Mouse (Mus musculus) hindbrain, embryonic 11.5 days (tissue): ENCODE measurements around the gene Errfi1. TPM values are rescaled to one million over a fixed set of nuclear protein-coding genes. Genes with fewer than 3 reads are reported as not detected.

Experiments
- ATAC-seq: fragments of 200-750 bp; cut with Nextera tagmentation; 2 replicates; pipeline ENCODE4 v1.8.0; 2017; ENCODE audit warnings: mild to moderate bottlenecking, moderate TSS enrichment, moderate library complexity; ENCODE audit not compliant: low FRiP score
- DNase-seq: peaks from one replicate; pipeline ENCODE4 v3.0.0-alpha.2; 2015; ENCODE audit warnings: low spot score
- H3K27ac ChIP-seq: fragments of 300-500 bp; sonication (generic); 2 replicates; pipeline ENCODE4 v1.5.1; 2014; ENCODE audit warnings: mild to moderate bottlenecking, low read depth, low read length
- H3K27me3 ChIP-seq: fragments of 300-500 bp; sonication (generic); 2 replicates; pipeline ENCODE4 v1.6.1; 2014; ENCODE audit warnings: mild to moderate bottlenecking, low read length, moderate library complexity, mixed read lengths; ENCODE audit not compliant: control insufficient read depth, insufficient read depth
- H3K36me3 ChIP-seq: fragments of 300-500 bp; sonication (generic); 2 replicates; pipeline ENCODE4 v1.6.1; 2014; ENCODE audit warnings: mild to moderate bottlenecking, low read length, moderate library complexity, mixed read lengths; ENCODE audit not compliant: control insufficient read depth, insufficient read depth
- H3K4me1 ChIP-seq: fragments of 300-500 bp; sonication (generic); replicated peaks from 2 replicates; pipeline ENCODE4 v1.6.1; 2014; ENCODE audit warnings: low read length, mixed read lengths; ENCODE audit not compliant: control insufficient read depth, insufficient read depth
- H3K4me2 ChIP-seq: fragments of 300-500 bp; sonication (generic); replicated peaks from 2 replicates; pipeline ENCODE4 v1.6.1; 2014; ENCODE audit warnings: mild to moderate bottlenecking, low read depth, low read length
- H3K4me3 ChIP-seq: fragments of 300-500 bp; sonication (generic); 2 replicates; pipeline ENCODE4 v1.5.1; 2014; ENCODE audit warnings: low read depth, low read length
- H3K9ac ChIP-seq: fragments of 300-500 bp; sonication (generic); 2 replicates; pipeline ENCODE4 v1.6.1; 2014; ENCODE audit warnings: low read depth, low read length
- H3K9me3 ChIP-seq: fragments of 300-500 bp; sonication (generic); 2 replicates; pipeline ENCODE4 v1.6.1; 2016; ENCODE audit warnings: low read length; ENCODE audit not compliant: control insufficient read depth
- WGBS: fragments of 180-500 bp; shearing (Covaris S2); extraction: QIAGEN DNeasy Blood & Tissue Kit; methylation state at CpG from one replicate; pipeline ENCODE4 v1.1.7; 2014; 5-methylcytosine and 5-hydroxymethylcytosine counted together
- polyA plus RNA-seq: library from polyadenylated mRNA; unstranded; fragments of >200 nt; fragmentation: Nextera tagmentation; extraction: Ambion mirVana; gene quantifications from 2 replicates; pipeline ENCODE4 v1.2.1, GENCODE M21; 2014

The Errfi1 gene
- polyA plus RNA-seq, 1 experiment from 2014 or later: 34.0 TPM

- ATAC-seq (no peak), DNase-seq (no peak)
- 93% methylated on average over 12 of the region's 12 CpGs for WGBS
- no peaks in the 10 kb centered on the region for H3K27me3 ChIP-seq
- no peak overlapping the region for H3K4me3 ChIP-seq
- no peaks in the 10 kb centered on the region for H3K9me3 ChIP-seq
- H3K4me1 ChIP-seq: no peaks in the 10 kb centered on the region
- H3K4me2 ChIP-seq: no peak overlapping the region
- no peak overlapping the region for H3K9ac ChIP-seq
- H3K27ac ChIP-seq: no peak overlapping the region
- no peaks in the 10 kb centered on the region for H3K36me3 ChIP-seq
These were observed 16.8 kb upstream of the Errfi1 start for GRCm38 (mm10) chr4:150836961-150837360.

GRCm38 (mm10) chr4:150837458-150837857 lies 16.3 kb upstream of the Errfi1 start:
- Histone ChIP-seq H3K9me3 (no peaks in the 10 kb centered on the region), H3K36me3 (no peaks in the 10 kb centered on the region), H3K27ac (no peak overlapping the region), H3K27me3 (no peaks in the 10 kb centered on the region), H3K9ac (no peak overlapping the region), H3K4me2 (no peak overlapping the region), H3K4me1 (no peaks in the 10 kb centered on the region), H3K4me3 (no peak overlapping the region)
- no peak for DNase-seq
- 94% methylated on average over 6 of the region's 6 CpGs for WGBS
- ATAC-seq: no peak

GRCm38 (mm10) chr4:150842045-150842444 lies 11.7 kb upstream of the Errfi1 start:
- WGBS: 84% methylated on average over 5 of the region's 5 CpGs
- no peaks in the 10 kb centered on the region for H3K36me3 ChIP-seq
- no peaks in the 10 kb centered on the region for H3K27me3 ChIP-seq
- no peaks in the 10 kb centered on the region for H3K4me1 ChIP-seq
- no peak overlapping the region for H3K4me2 ChIP-seq
- no peak for ATAC-seq
- no peaks in the 10 kb centered on the region for H3K9me3 ChIP-seq
- DNase-seq: no peak
- H3K9ac ChIP-seq: no peak overlapping the region
- no peak overlapping the region for H3K4me3 ChIP-seq
- no peak overlapping the region for H3K27ac ChIP-seq

- no peaks in the 10 kb centered on the region for H3K9me3 ChIP-seq
- no peak overlapping the region for H3K9ac ChIP-seq
- no peaks in the 10 kb centered on the region for H3K4me1 ChIP-seq
- no peak for ATAC-seq
- H3K4me3 ChIP-seq: no peak overlapping the region
- no peak overlapping the region for H3K4me2 ChIP-seq
- no peak overlapping the region for H3K27ac ChIP-seq
- H3K36me3 ChIP-seq: no peaks in the 10 kb centered on the region
- DNase-seq: no peak
- no peaks in the 10 kb centered on the region for H3K27me3 ChIP-seq
- WGBS: 89% methylated on average over 7 of the region's 7 CpGs
These were observed 10.5 kb upstream of the Errfi1 start for GRCm38 (mm10) chr4:150843181-150843580.

GRCm38 (mm10) chr4:150846316-150846715 lies 7.4 kb upstream of the Errfi1 start:
- H3K4me3 ChIP-seq: no peak overlapping the region
- 82% methylated on average over 8 of the region's 8 CpGs for WGBS
- ATAC-seq: no peak

GRCm38 (mm10) chr4:150849964-150850363 lies 3.8 kb upstream of the Errfi1 start:
- ATAC-seq (no peak), DNase-seq (no peak)
- no peaks in the 10 kb centered on the region for H3K27me3 ChIP-seq
- 70% methylated on average over 10 of the region's 10 CpGs for WGBS
- no peak overlapping the region for H3K4me3 ChIP-seq
- H3K36me3 ChIP-seq: no peaks in the 10 kb centered on the region
- H3K9ac ChIP-seq: no peak overlapping the region
- no peaks in the 10 kb centered on the region for H3K4me1 ChIP-seq
- H3K27ac ChIP-seq: no peak overlapping the region
- H3K4me2 ChIP-seq: no peak overlapping the region
- no peaks in the 10 kb centered on the region for H3K9me3 ChIP-seq

More at GRCm38 (mm10) chr4:150846316-150846715, 7.4 kb upstream of the Errfi1 start:
- no peak for DNase-seq
- H3K36me3 ChIP-seq: no peaks in the 10 kb centered on the region
- H3K4me2 ChIP-seq: no peak overlapping the region
- H3K27ac ChIP-seq: no peak overlapping the region
- H3K4me1 ChIP-seq: no peaks in the 10 kb centered on the region
- H3K27me3 ChIP-seq: no peaks in the 10 kb centered on the region
- H3K9me3 ChIP-seq: no peaks in the 10 kb centered on the region
- no peak overlapping the region for H3K9ac ChIP-seq

- H3K27me3 ChIP-seq: no peaks in the 10 kb centered on the region
- H3K4me1 ChIP-seq: no peaks in the 10 kb centered on the region
- H3K27ac ChIP-seq: no peak overlapping the region
- H3K4me3 ChIP-seq: no peak overlapping the region
- H3K9me3 ChIP-seq: no peaks in the 10 kb centered on the region
- H3K9ac ChIP-seq: no peak overlapping the region
- DNase-seq: no peak
- no peak for ATAC-seq
- H3K36me3 ChIP-seq: no peaks in the 10 kb centered on the region
- WGBS: 86% methylated on average over 4 of the region's 4 CpGs
- no peak overlapping the region for H3K4me2 ChIP-seq
These were observed 2.8 kb upstream of the Errfi1 start for GRCm38 (mm10) chr4:150850893-150851292.

- H3K4me2 ChIP-seq: no peak overlapping the region
- no peak overlapping the region for H3K9ac ChIP-seq
- no peak overlapping the region for H3K4me3 ChIP-seq
- H3K27me3 ChIP-seq: no peaks in the 10 kb centered on the region
- WGBS: 74% methylated on average over 8 of the region's 8 CpGs
- no peaks in the 10 kb centered on the region for H3K36me3 ChIP-seq
- DNase-seq (no peak), ATAC-seq (no peak)
- no peaks in the 10 kb centered on the region for H3K9me3 ChIP-seq
- no peak overlapping the region for H3K27ac ChIP-seq
- no peaks in the 10 kb centered on the region; the same call in 1 of the 2 replicates for H3K4me1 ChIP-seq
These were observed 1.7 kb upstream of the Errfi1 start for GRCm38 (mm10) chr4:150852045-150852444.

- Histone ChIP-seq H3K27me3 (no peaks in the 10 kb centered on the region), H3K36me3 (no peaks in the 10 kb centered on the region), H3K9me3 (no peaks in the 10 kb centered on the region), H3K4me1 (no peaks in the 10 kb centered on the region; the same call in 1 of the 2 replicates), H3K4me2 (no peak overlapping the region), H3K9ac (no peak overlapping the region), H3K4me3 (no peak overlapping the region), H3K27ac (no peak overlapping the region)
- ATAC-seq (no peak), DNase-seq (no peak)
- WGBS: 77% methylated on average over 4 of the region's 4 CpGs
These were observed 1.2 kb upstream of the Errfi1 start for GRCm38 (mm10) chr4:150852479-150852878.
